Mouse (Mus musculus) kidney, embryonic 16.5 days (tissue): ENCODE measurements around the gene Retreg3. TPM values are rescaled to one million over a fixed set of nuclear protein-coding genes. Genes with fewer than 3 reads are reported as not detected.

ENCODE experiments used
- ATAC-seq: fragments of 200-750 bp; cut with Nextera tagmentation; 2 replicates; pipeline ENCODE4 v1.8.0; 2017; ENCODE audit warnings: moderate TSS enrichment; ENCODE audit not compliant: low FRiP score, low TSS enrichment
- H3K27ac ChIP-seq: fragments of 300-500 bp; sonication (generic); 2 replicates; pipeline ENCODE4 v1.5.1; 2014; ENCODE audit warnings: low read length
- H3K27me3 ChIP-seq: fragments of 300-500 bp; sonication (generic); 2 replicates; pipeline ENCODE4 v1.6.1; 2014; ENCODE audit warnings: low read length, control low read depth, mixed read lengths; ENCODE audit not compliant: insufficient read depth
- H3K36me3 ChIP-seq: fragments of 300-500 bp; sonication (generic); 2 replicates; pipeline ENCODE4 v1.6.1; 2014; ENCODE audit warnings: low read length, control low read depth, mixed read lengths; ENCODE audit not compliant: insufficient read depth
- H3K4me1 ChIP-seq: fragments of 300-500 bp; sonication (generic); 2 replicates; pipeline ENCODE4 v1.6.1; 2014; ENCODE audit warnings: low read length, control low read depth, mixed read lengths; ENCODE audit not compliant: insufficient read depth
- H3K4me2 ChIP-seq: fragments of 300-500 bp; sonication (generic); replicated peaks from 2 replicates; pipeline ENCODE4 v1.6.1; 2014; ENCODE audit warnings: low read depth, low read length
- H3K4me3 ChIP-seq: fragments of 300-500 bp; sonication (generic); 2 replicates; pipeline ENCODE4 v1.5.1; 2014; ENCODE audit warnings: mild to moderate bottlenecking, low read length
- H3K9ac ChIP-seq: fragments of 300-500 bp; sonication (generic); replicated peaks from 2 replicates; pipeline ENCODE4 v1.6.1; 2014; ENCODE audit warnings: low read length
- H3K9me3 ChIP-seq: fragments of 300-500 bp; sonication (generic); 2 replicates; pipeline ENCODE4 v1.6.1; 2016; ENCODE audit warnings: low read length, control low read depth
- WGBS: fragments of 180-500 bp; shearing (Covaris S2); extraction: QIAGEN DNeasy Blood & Tissue Kit; methylation state at CpG from one replicate; pipeline ENCODE4 v1.1.7; 2014; 5-methylcytosine and 5-hydroxymethylcytosine counted together
- polyA plus RNA-seq: library from polyadenylated mRNA; unstranded; fragments of >200 nt; fragmentation: Nextera tagmentation; extraction: Ambion mirVana; gene quantifications from 2 replicates; pipeline ENCODE4 v1.2.1, GENCODE M21; 2015

Retreg3 gene
- polyA plus RNA-seq, 1 experiment from 2014 or later = 23.2 TPM

GRCm38 (mm10) chr11:101095314-101096024, 24.2 kb downstream of the Retreg3 start, which contains the start of gene Psmc3ip:
Gene Psmc3ip (minus strand): TSS chr11:101095436.
- peak within 1 kb of the TSS; percentile 92 for H3K4me2 ChIP-seq
- ATAC-seq = peak; percentile 97
- no peaks in the 10 kb centered on the region for H3K27me3 ChIP-seq
- H3K9me3 ChIP-seq = no peaks in the 10 kb centered on the region
- peak within 1 kb of the TSS; percentile 80 for H3K4me3 ChIP-seq
- H3K36me3 ChIP-seq = peaks cover 64% of the 10 kb centered on the region
- peaks cover 13% of the 10 kb centered on the region for H3K4me1 ChIP-seq
- peak within 1 kb of the TSS; percentile 94 for H3K27ac ChIP-seq
- peak within 1 kb of the TSS; percentile 80 for H3K9ac ChIP-seq
- WGBS = under 1% methylated on average over 43 of the region's 43 CpGs

- Histone ChIP-seq H3K36me3 (peaks cover 64% of the 10 kb centered on the region), H3K4me1 (peaks cover 13% of the 10 kb centered on the region), H3K9ac (peak overlapping the region; percentile 80), H3K9me3 (no peaks in the 10 kb centered on the region), H3K4me2 (peak overlapping the region; percentile 92), H3K27ac (0 out of 2 replicates have a peak overlapping the region, but pooled peaks have one; percentile 43), H3K4me3 (peak overlapping the region; percentile 80), H3K27me3 (no peaks in the 10 kb centered on the region)
- no peak; the same call in none of the 2 replicates for ATAC-seq
- under 1% methylated on average over 18 of the region's 18 CpGs for WGBS
Measured at GRCm38 (mm10) chr11:101094930-101095313, 24.8 kb downstream of the Retreg3 start.

- Histone ChIP-seq H3K4me3 (no peak overlapping the region), H3K27ac (no peak overlapping the region), H3K4me1 (peaks cover 32% of the 10 kb centered on the region), H3K9ac (no peak overlapping the region), H3K9me3 (no peaks in the 10 kb centered on the region), H3K36me3 (peaks cover 47% of the 10 kb centered on the region), H3K27me3 (no peaks in the 10 kb centered on the region), H3K4me2 (no peak overlapping the region)
- no peak for ATAC-seq
- WGBS = 81% methylated on average over 1 of the region's 1 CpGs
Measured at GRCm38 (mm10) chr11:101089931-101090330, 29.8 kb downstream of the Retreg3 start.

- Histone ChIP-seq H3K4me1 (peaks cover 30% of the 10 kb centered on the region), H3K27me3 (no peaks in the 10 kb centered on the region), H3K27ac (peak overlapping the region; percentile 90), H3K36me3 (peaks cover 37% of the 10 kb centered on the region), H3K9me3 (no peaks in the 10 kb centered on the region), H3K4me2 (peak overlapping the region; percentile 63), H3K4me3 (peak overlapping the region; percentile 76), H3K9ac (peak overlapping the region; percentile 79)
- WGBS = 11% methylated on average over 8 of the region's 8 CpGs
- no peak for ATAC-seq
Measured at GRCm38 (mm10) chr11:101087682-101088055, 32.0 kb downstream of the Retreg3 start.

- peaks cover 30% of the 10 kb centered on the region for H3K4me1 ChIP-seq
Measured at GRCm38 (mm10) chr11:101086756-101087681, 32.7 kb downstream of the Retreg3 start, which contains the start of gene Mlx. Gene Mlx (plus strand): TSS chr11:101087277.

GRCm38 (mm10) chr11:101086323-101086674, 33.4 kb downstream of the Retreg3 start:
- Histone ChIP-seq H3K27ac (peak overlapping the region; percentile 90), H3K4me3 (peak overlapping the region; percentile 76), H3K27me3 (peaks cover 2% of the 10 kb centered on the region; the same call in 1 of the 2 replicates), H3K9me3 (no peaks in the 10 kb centered on the region), H3K9ac (peak overlapping the region; percentile 79), H3K36me3 (peaks cover 23% of the 10 kb centered on the region), H3K4me1 (peaks cover 30% of the 10 kb centered on the region), H3K4me2 (peak overlapping the region; percentile 63)
- no peak for ATAC-seq
- WGBS = 74% methylated on average over 6 of the region's 6 CpGs

More at GRCm38 (mm10) chr11:101086756-101087681, 32.7 kb downstream of the Retreg3 start, which contains the start of gene Mlx:
- Histone ChIP-seq H3K9ac (peak within 1 kb of the TSS; percentile 79), H3K27me3 (no peaks in the 10 kb centered on the region), H3K4me2 (peak within 1 kb of the TSS; percentile 63), H3K9me3 (no peaks in the 10 kb centered on the region), H3K36me3 (peaks cover 31% of the 10 kb centered on the region), H3K27ac (peak within 1 kb of the TSS; percentile 90), H3K4me3 (peak within 1 kb of the TSS; percentile 76)
- 1% methylated on average over 52 of the region's 52 CpGs for WGBS
- peak; percentile 86 for ATAC-seq

GRCm38 (mm10) chr11:101085617-101086322, 33.9 kb downstream of the Retreg3 start:
- Histone ChIP-seq H3K4me2 (no peak overlapping the region), H3K27ac (peak overlapping the region; percentile 90; the same call in 1 of the 2 replicates), H3K4me1 (peaks cover 30% of the 10 kb centered on the region), H3K4me3 (no peak overlapping the region), H3K27me3 (peaks cover 7% of the 10 kb centered on the region), H3K36me3 (peaks cover 18% of the 10 kb centered on the region), H3K9ac (peak overlapping the region; percentile 79), H3K9me3 (no peaks in the 10 kb centered on the region)
- WGBS = 92% methylated on average over 18 of the region's 18 CpGs
- no peak for ATAC-seq

- ATAC-seq = no peak
- 90% methylated on average over 12 of the region's 12 CpGs for WGBS
- H3K4me1 ChIP-seq = peaks cover 30% of the 10 kb centered on the region
- H3K27me3 ChIP-seq = peaks cover 17% of the 10 kb centered on the region
- H3K9me3 ChIP-seq = no peaks in the 10 kb centered on the region
- no peak overlapping the region for H3K27ac ChIP-seq
- peaks cover 8% of the 10 kb centered on the region; the same call in 1 of the 2 replicates for H3K36me3 ChIP-seq
- H3K4me2 ChIP-seq = no peak overlapping the region
- no peak overlapping the region for H3K4me3 ChIP-seq
- H3K9ac ChIP-seq = no peak overlapping the region
Measured at GRCm38 (mm10) chr11:101084811-101085210, 34.9 kb downstream of the Retreg3 start.

- no peak overlapping the region for H3K4me3 ChIP-seq
- 88% methylated on average over 14 of the region's 14 CpGs for WGBS
- no peak overlapping the region for H3K4me2 ChIP-seq
- H3K9ac ChIP-seq = no peak overlapping the region
- peaks cover 22% of the 10 kb centered on the region for H3K27me3 ChIP-seq
- peaks cover 4% of the 10 kb centered on the region; the same call in 1 of the 2 replicates for H3K36me3 ChIP-seq
- H3K4me1 ChIP-seq = peaks cover 36% of the 10 kb centered on the region
- H3K27ac ChIP-seq = no peak overlapping the region
- no peaks in the 10 kb centered on the region for H3K9me3 ChIP-seq
- ATAC-seq = no peak
Measured at GRCm38 (mm10) chr11:101084246-101084645, 35.4 kb downstream of the Retreg3 start.
